Mouse (Mus musculus) liver, embryonic 11.5 days (tissue): ENCODE measurements around the gene Fnbp1l. TPM values are rescaled to one million over a fixed set of nuclear protein-coding genes. Genes with fewer than 3 reads are reported as not detected.

Experiments
- ATAC-seq: fragments of 200-750 bp; cut with Nextera tagmentation; replicated peaks from 2 replicates; pipeline ENCODE4 v1.8.0; 2017; ENCODE audit warnings: moderate number of reproducible peaks, mild to moderate bottlenecking, moderate TSS enrichment, moderate library complexity; ENCODE audit not compliant: low FRiP score
- DNase-seq: peaks from one replicate; pipeline ENCODE4 v3.0.0-alpha.2; 2017; ENCODE audit warnings: low spot score
- H3K27ac ChIP-seq: fragments of 300-500 bp; sonication (generic); 2 replicates; pipeline ENCODE4 v1.5.1; 2014; ENCODE audit warnings: mild to moderate bottlenecking, low read depth, low read length, control low read depth
- H3K27me3 ChIP-seq: fragments of 300-500 bp; sonication (generic); replicated peaks from 2 replicates; pipeline ENCODE4 v1.6.1; 2014; ENCODE audit warnings: low read length, mixed read lengths; ENCODE audit not compliant: control insufficient read depth, insufficient read depth
- H3K36me3 ChIP-seq: fragments of 300-500 bp; sonication (generic); 2 replicates; pipeline ENCODE4 v1.6.1; 2014; ENCODE audit warnings: mild to moderate bottlenecking, low read length, moderate library complexity, mixed read lengths; ENCODE audit not compliant: control insufficient read depth, insufficient read depth
- H3K4me1 ChIP-seq: fragments of 300-500 bp; sonication (generic); replicated peaks from 2 replicates; pipeline ENCODE4 v1.6.1; 2014; ENCODE audit warnings: low read length, mixed read lengths; ENCODE audit not compliant: control insufficient read depth, insufficient read depth
- H3K4me2 ChIP-seq: fragments of 300-500 bp; sonication (generic); 2 replicates; pipeline ENCODE4 v1.6.1; 2014; ENCODE audit warnings: mild to moderate bottlenecking, control low read depth, moderate library complexity
- H3K4me3 ChIP-seq: fragments of 300-500 bp; sonication (generic); 2 replicates; pipeline ENCODE4 v1.5.1; 2014; ENCODE audit warnings: low read depth, low read length, control low read depth
- H3K9ac ChIP-seq: fragments of 300-500 bp; sonication (generic); 2 replicates; pipeline ENCODE4 v1.6.1; 2014; ENCODE audit warnings: low read depth, low read length, control low read depth
- H3K9me3 ChIP-seq: fragments of 300-500 bp; sonication (generic); 2 replicates; pipeline ENCODE4 v1.6.1; 2016; ENCODE audit warnings: low read length, inconsistent platforms, mixed read lengths; ENCODE audit not compliant: control insufficient read depth
- WGBS: fragments of 180-500 bp; shearing (Covaris S2); extraction: QIAGEN DNeasy Blood & Tissue Kit; methylation state at CpG from one replicate; pipeline ENCODE4 v1.1.7; 2014; 5-methylcytosine and 5-hydroxymethylcytosine counted together
- polyA plus RNA-seq: library from polyadenylated mRNA; unstranded; fragments of >200 nt; fragmentation: Nextera tagmentation; extraction: Ambion mirVana; gene quantifications from 2 replicates; pipeline ENCODE4 v1.2.1, GENCODE M21; 2014

The Fnbp1l gene
- polyA plus RNA-seq, 1 experiment from 2014 or later: 17.5 TPM

- ATAC-seq (no peak), DNase-seq (no peak)
- no peak overlapping the region for H3K4me2 ChIP-seq
- 69% methylated on average over 3 of the region's 3 CpGs for WGBS
- H3K27me3 ChIP-seq: no peaks in the 10 kb centered on the region
- H3K4me1 ChIP-seq: no peaks in the 10 kb centered on the region
- no peaks in the 10 kb centered on the region for H3K36me3 ChIP-seq
- no peak overlapping the region for H3K27ac ChIP-seq
- no peak overlapping the region for H3K4me3 ChIP-seq
- no peaks in the 10 kb centered on the region for H3K9me3 ChIP-seq
- no peak overlapping the region for H3K9ac ChIP-seq
Observed at GRCm38 (mm10) chr3:122528477-122528876, 91.0 kb downstream of the Fnbp1l start.

DNA sequence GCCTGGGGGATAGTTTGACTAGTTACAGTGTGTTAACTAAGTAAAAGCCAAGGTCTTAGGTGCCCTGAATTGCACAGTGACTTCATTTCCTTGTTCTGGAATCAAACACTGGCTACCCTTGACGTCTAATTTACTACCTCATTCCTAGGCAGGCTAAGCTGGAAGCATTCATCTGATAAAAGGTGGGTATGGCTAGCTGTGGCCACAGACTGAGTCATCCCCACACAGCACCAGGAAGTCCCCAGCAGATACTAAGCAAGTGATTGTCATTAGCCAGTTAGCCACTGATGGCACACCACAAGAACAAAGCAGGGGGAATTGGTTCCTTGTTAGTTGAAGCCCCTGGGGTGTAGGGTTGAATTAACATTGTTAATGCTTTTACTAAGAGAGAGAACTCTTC is 98.2 kb downstream of the Fnbp1l start:
- no peak overlapping the region for H3K4me3 ChIP-seq

DNA sequence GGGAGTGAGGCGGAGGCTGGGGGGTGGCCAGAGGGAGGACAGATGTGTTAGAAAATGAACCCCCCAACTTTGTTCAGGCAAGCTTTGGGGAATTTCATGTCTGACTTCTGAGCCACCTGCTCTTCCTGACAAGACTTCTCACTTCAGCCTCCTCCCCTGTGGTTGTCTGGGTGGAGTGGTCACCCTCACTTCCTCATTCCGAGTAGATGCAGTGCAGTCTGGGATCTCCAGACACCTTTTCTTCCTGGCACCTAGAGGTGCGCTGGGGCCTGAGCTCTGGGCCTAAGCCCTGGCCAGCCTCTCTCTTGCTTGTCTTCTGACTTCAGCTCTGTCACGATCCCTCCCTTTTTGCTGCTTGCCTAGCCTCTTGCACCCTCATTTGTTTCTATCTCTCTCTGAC is 98.6 kb downstream of the Fnbp1l start:
- no peak overlapping the region for H3K27ac ChIP-seq
- H3K4me3 ChIP-seq: no peak overlapping the region
- H3K4me2 ChIP-seq: no peak overlapping the region
- no peaks in the 10 kb centered on the region for H3K27me3 ChIP-seq
- no peaks in the 10 kb centered on the region for H3K36me3 ChIP-seq
- no peaks in the 10 kb centered on the region for H3K9me3 ChIP-seq
- WGBS: 60% methylated on average over 4 of the region's 4 CpGs
- H3K4me1 ChIP-seq: peaks cover 7% of the 10 kb centered on the region
- no peak overlapping the region for H3K9ac ChIP-seq
- ATAC-seq: no peak; the same call in 1 of the 2 replicates
- DNase-seq: no peak

More for the DNA sequence above, 98.2 kb downstream of the Fnbp1l start:
- H3K36me3 ChIP-seq: no peaks in the 10 kb centered on the region
- no peaks in the 10 kb centered on the region for H3K9me3 ChIP-seq
- H3K9ac ChIP-seq: no peak overlapping the region
- WGBS: 29% methylated on average over 1 of the region's 1 CpGs
- H3K4me2 ChIP-seq: no peak overlapping the region
- peaks cover 5% of the 10 kb centered on the region; the same call in 1 of the 2 replicates for H3K4me1 ChIP-seq
- no peak overlapping the region for H3K27ac ChIP-seq
- ATAC-seq (no peak), DNase-seq (no peak)
- H3K27me3 ChIP-seq: no peaks in the 10 kb centered on the region

DNA sequence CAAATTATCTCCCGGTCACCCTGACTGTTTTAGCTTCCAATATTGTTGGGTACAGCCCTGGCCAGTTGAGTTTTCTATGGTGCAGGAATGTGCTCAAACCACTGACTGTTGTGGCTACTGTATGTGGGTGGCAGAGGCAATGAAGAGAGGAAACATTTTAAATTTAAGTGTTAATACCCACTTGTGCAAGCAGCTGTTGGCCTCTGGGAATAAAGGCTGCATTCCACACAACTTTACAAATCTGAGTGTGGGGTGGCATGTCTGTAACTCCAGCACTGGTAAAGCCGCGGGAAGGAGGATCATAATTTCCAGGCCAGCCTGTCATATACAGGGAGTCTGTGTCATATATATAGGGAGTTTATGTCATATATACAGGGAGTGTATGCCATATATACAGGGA is 99.2 kb downstream of the Fnbp1l start:
- 80% methylated on average over 3 of the region's 3 CpGs for WGBS
- H3K9me3 ChIP-seq: no peaks in the 10 kb centered on the region
- no peak overlapping the region for H3K9ac ChIP-seq
- peaks cover 12% of the 10 kb centered on the region for H3K4me1 ChIP-seq
- H3K36me3 ChIP-seq: no peaks in the 10 kb centered on the region
- H3K27me3 ChIP-seq: no peaks in the 10 kb centered on the region
- ATAC-seq (no peak), DNase-seq (no peak)
- no peak overlapping the region for H3K4me2 ChIP-seq
- no peak overlapping the region for H3K4me3 ChIP-seq
- no peak overlapping the region for H3K27ac ChIP-seq

- WGBS: 72% methylated on average over 13 of the region's 13 CpGs
- no peaks in the 10 kb centered on the region for H3K36me3 ChIP-seq
- DNase-seq: no peak
- H3K4me1 ChIP-seq: peaks cover 12% of the 10 kb centered on the region
- H3K27me3 ChIP-seq: no peaks in the 10 kb centered on the region
- H3K27ac ChIP-seq: no peak overlapping the region
- H3K4me3 ChIP-seq: no peak overlapping the region
- H3K9me3 ChIP-seq: no peaks in the 10 kb centered on the region
- no peak overlapping the region for H3K4me2 ChIP-seq
- H3K9ac ChIP-seq: no peak overlapping the region
- ATAC-seq: no peak
Observed at GRCm38 (mm10) chr3:122519082-122519481, 100.4 kb downstream of the Fnbp1l start.

DNA sequence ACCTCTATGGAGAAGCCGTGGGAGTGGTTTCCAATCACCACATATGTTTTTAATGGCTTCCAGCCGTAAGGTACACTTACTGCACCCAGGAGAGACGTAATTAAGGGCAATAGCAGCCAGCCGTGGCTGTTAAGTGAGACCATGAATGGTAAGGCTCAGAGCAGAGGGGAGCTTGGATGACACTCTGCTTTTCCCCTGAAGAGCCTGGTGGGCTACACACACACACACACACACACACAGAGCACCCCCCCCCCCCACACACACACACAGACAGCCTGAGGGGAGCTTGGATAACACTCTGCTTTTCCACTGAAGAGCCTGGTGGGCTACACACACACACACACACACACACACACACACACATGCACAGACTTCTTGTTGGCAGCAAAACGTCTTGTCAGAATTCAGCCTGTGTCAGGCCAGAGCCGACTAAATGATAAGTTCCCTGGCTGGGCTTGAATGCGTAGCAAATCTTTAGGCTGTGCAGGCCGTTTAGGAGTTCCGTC is 101.2 kb downstream of the Fnbp1l start:
- H3K27ac ChIP-seq: no peak overlapping the region
- peaks cover 12% of the 10 kb centered on the region for H3K4me1 ChIP-seq
- no peak overlapping the region for H3K4me3 ChIP-seq
- H3K4me2 ChIP-seq: no peak overlapping the region
- no peak overlapping the region for H3K9ac ChIP-seq
- H3K9me3 ChIP-seq: no peaks in the 10 kb centered on the region
- 58% methylated on average over 9 of the region's 9 CpGs for WGBS
- no peaks in the 10 kb centered on the region for H3K36me3 ChIP-seq
- no peaks in the 10 kb centered on the region for H3K27me3 ChIP-seq
- ATAC-seq (no peak), DNase-seq (no peak)

DNA sequence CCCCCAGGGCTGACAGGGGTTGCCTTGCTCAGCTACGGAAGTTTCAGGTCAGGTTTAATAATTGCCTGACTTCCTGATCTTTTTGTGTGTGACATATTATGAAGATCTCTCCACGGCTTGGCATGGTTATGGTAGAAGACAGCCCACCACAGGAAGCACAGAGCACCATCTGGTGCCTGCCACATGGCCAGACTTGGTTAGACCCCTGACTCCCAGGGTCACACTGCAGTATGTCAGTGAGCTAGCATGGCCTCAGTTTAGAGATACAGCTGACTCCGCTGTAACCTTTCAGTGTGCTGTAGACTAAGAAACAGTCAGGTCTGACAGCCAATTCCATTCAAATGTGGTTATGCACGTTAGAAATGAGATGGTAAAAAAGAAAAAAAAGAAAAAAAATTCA is 101.8 kb downstream of the Fnbp1l start:
- Histone ChIP-seq H3K9ac (no peak overlapping the region), H3K9me3 (no peaks in the 10 kb centered on the region), H3K27ac (no peak overlapping the region), H3K27me3 (no peaks in the 10 kb centered on the region), H3K4me3 (no peak overlapping the region), H3K4me2 (no peak overlapping the region), H3K36me3 (no peaks in the 10 kb centered on the region), H3K4me1 (peaks cover 12% of the 10 kb centered on the region)
- DNase-seq (no peak), ATAC-seq (no peak)
- WGBS: 57% methylated on average over 4 of the region's 4 CpGs

DNA sequence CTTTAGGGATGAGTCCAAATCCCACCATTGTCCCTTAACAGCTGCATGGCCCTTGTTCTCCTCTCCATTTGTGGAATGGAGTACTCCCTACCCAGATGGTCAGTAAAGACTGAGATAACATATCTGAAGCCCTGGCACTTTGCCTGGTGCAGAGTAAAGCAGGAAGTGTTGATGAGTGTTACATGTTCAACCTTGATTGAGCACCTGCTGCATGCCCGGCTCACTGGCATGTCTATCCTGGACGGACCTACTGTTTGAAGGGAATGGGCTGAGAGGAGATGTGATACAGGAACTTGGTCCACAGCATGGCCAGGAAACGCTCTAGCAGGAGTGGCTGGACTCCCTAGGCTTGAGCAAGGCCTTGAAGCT is 103.2 kb downstream of the Fnbp1l start:
- no peak overlapping the region for H3K27ac ChIP-seq
- no peak overlapping the region for H3K9ac ChIP-seq
- no peak overlapping the region for H3K4me2 ChIP-seq
- no peaks in the 10 kb centered on the region for H3K36me3 ChIP-seq
- no peaks in the 10 kb centered on the region for H3K27me3 ChIP-seq
- no peak overlapping the region for H3K4me3 ChIP-seq
- WGBS: 66% methylated on average over 3 of the region's 3 CpGs
- no peaks in the 10 kb centered on the region for H3K9me3 ChIP-seq
- ATAC-seq: no peak
- no peak for DNase-seq
- H3K4me1 ChIP-seq: peaks cover 22% of the 10 kb centered on the region

- Histone ChIP-seq H3K27ac (no peak overlapping the region), H3K4me3 (no peak overlapping the region), H3K9ac (no peak overlapping the region), H3K4me1 (peaks cover 25% of the 10 kb centered on the region), H3K9me3 (no peaks in the 10 kb centered on the region), H3K36me3 (no peaks in the 10 kb centered on the region), H3K4me2 (no peak overlapping the region), H3K27me3 (no peaks in the 10 kb centered on the region)
- ATAC-seq: no peak
- WGBS: 65% methylated on average over 6 of the region's 6 CpGs
- DNase-seq: no peak
Observed at GRCm38 (mm10) chr3:122515568-122516326, 103.8 kb downstream of the Fnbp1l start.
